Mouse (Mus musculus): Measurements from ENCODE around the gene Myof.

Gene Myof

GRCm38 (mm10) chr19:37860267-37860666 lies 183.1 kb downstream of the Myof start:
- DNase-seq, result no peak

GRCm38 (mm10) chr19:37858406-37859081 lies 184.8 kb downstream of the Myof start:
- DNase-seq, result no peak

- no peak for DNase-seq
Observed at GRCm38 (mm10) chr19:37852056-37852455, 191.3 kb downstream of the Myof start.

- no peak for DNase-seq
Observed at GRCm38 (mm10) chr19:37851590-37852038, 191.8 kb downstream of the Myof start.

All from cerebellum, adult 9-10 months (tissue).